Mouse (Mus musculus): ENCODE measurements around the gene Fam162a. TPM values are rescaled to one million over a fixed set of nuclear protein-coding genes. Genes with fewer than 3 reads are reported as not detected.
"Not testable (repeated sequence)": the region's sequence is repeated elsewhere in the genome, so short reads cannot be mapped to it uniquely, and the experiment has no call there.

The Fam162a gene
- polyA plus RNA-seq, 1 experiment from 2014 or later: 230 TPM

GRCm38 (mm10) chr16:36062534-36062933, 8.9 kb downstream of the Fam162a start:
- DNase-seq (ENCODE audit: low spot score): not testable (repeated sequence)

GRCm38 (mm10) chr16:36057933-36058475, 13.4 kb downstream of the Fam162a start:
- no peak for DNase-seq (ENCODE audit: low spot score)

DNA sequence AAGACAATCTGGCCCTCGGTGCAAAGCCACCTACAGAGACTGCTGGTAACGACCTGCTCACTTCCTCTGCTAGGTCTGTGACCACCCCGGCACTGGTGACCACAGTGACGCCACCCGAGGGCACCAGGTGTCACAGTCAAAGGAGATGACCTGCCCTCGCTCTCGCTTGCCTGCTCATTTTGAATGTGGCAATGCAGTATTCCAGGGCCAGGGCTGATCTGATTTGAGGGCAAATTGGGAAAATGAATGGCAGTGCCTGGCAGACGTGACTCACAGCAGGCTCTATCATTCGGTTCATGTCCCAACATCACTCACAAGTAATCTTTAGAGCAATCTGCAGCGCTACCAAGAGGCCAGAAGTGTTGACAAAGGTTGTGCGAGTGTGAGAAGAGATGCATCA, 15.0 kb downstream of the Fam162a start:
- no peak for DNase-seq (ENCODE audit: low spot score)

GRCm38 (mm10) chr16:36054920-36055319, 16.5 kb downstream of the Fam162a start:
- DNase-seq (ENCODE audit: low spot score): no peak

DNA sequence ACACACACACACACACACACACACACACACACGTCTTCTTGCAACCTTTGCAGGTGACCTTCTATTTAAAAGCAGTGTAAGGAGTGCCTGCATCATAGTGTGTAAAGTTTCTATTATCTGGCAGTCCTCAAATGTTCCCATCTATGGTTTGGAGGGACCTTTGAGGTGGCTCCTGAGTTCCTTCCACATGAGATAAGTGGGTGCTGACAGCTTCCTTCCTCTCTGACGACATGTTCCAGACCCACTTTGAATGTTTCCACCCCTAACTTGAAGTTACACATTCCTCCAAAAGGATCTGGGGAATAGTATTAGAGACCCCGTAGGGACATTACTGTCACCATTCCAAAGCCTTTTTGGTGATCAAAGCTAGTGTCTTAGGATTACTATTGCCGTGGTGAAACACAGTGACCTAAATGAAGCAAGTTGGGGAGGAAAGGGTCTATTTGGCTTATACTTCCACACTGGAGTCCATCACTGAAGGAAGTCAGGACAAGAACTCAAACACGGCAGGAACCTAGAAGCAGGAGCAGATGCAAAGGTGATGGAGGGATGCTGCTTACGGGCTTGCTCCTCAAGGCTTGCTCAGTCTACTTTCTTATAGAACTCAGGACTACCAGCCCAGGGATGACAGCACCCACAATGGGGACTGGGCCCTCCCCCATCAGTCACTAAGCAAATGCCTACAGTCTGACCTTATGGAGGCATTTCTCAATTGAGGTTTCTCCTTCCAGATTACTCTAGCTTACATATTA, 17.7 kb downstream of the Fam162a start:
- DNase-seq (ENCODE audit: low spot score): no peak

DNA sequence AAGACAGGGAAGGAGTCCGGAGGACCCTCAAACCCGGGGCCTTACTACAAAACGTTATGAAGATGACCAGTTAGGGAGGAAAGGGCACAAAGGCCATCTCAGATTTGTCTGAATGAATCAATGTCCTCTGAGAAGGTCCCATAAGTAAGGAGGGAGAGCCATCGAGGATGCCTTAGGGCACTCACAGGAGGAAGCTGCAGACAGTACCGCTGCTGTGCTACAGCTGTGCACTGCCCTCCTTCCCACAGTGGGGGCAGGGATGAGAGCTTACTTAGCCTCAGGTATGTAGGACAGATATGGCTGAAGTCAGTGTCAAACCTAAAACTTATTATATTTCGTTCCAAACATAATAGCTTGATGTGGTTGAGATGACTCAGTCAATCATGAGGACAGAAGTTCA, 19.9 kb downstream of the Fam162a start:
- DNase-seq (ENCODE audit: low spot score): no peak

DNA sequence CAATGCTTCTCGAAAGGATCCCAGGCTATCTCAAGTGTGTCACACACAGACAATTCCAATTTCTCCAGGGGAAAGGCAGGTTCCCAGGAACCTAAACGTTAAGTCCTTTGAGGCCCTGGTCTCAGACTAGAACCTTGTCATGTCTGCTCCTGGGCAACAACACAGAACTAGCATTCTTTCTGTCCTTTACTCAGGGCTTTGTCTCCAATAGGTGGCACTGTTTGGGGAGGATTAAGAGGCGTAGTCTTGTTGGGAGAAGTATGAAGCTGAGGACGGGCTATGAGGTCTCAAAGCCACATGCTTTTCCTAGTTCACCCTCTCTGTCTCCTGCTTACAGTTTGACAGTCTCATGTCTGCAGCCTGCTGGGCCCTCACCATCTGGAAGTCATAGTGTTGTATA, 23.9 kb downstream of the Fam162a start:
- no peak for DNase-seq (ENCODE audit: low spot score)

- DNase-seq (ENCODE audit: low spot score): no peak
Observed at GRCm38 (mm10) chr16:36043964-36044363, 27.4 kb downstream of the Fam162a start.

GRCm38 (mm10) chr16:36043073-36043472, 28.3 kb downstream of the Fam162a start:
- no peak for DNase-seq (ENCODE audit: low spot score)

DNA sequence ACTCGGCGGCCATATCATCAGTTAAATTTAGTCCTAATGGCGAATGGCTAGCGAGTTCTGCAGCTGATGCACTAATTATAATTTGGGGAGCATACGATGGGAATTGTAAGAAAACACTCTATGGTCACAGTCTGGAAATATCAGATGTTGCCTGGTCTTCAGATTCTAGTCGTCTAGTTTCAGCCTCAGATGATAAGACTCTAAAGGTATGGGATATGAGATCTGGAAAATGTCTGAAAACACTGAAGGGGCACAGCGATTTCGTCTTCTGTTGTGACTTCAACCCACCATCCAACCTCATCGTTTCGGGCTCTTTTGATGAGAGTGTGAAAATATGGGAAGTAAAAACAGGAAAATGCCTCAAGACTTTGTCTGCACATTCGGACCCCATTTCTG, 29.8 kb downstream of the Fam162a start:
- no peak for DNase-seq (ENCODE audit: low spot score)

DNA sequence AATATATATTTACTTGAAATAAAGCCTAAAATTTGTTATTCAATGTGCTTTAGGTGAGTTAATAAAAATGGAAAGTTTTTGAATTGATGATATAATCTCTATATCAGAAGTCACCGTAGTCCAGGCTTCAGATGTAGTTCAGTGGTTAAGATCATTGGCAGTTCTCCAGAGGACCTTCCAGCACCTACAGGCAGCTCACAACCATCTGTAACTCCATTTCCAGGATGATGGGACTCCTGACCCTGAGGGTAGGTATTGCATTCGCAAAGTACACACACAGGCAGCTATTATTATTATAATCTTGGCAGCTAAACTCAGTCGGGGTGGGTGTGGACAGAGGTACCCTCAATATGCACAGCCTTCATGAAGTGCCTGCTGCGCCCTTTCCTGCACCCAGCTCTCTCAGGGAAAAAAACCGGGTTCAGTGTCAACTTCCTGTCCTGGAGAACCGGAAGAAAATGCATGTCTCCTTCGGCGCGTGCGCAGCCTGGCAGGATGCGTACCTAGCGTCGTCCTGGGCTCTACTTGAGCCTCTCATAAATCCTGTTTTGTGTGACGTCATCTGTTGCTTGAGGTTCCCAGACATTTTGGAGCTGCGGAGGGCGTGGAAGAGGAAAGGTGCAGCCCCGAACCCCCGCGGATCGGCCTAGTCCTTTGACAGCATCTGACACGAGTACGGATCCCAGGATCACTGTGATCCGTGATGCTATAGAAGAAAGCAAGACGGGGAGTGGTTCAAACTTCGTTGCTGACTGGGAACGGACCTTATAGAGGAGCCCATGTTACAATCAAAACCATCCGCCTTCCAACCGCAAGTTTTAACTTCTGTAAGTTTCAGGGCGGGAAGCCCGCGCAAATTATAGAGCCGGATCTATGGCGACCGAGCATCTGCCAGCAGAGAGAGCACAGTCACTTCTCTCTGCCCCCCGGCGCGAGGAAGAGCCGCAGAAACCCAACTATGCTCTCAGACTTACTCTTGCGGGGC, 30.5 kb downstream of the Fam162a start, which contains the start of gene Wdr5b:
Gene Wdr5b (plus strand): TSS at position 551 of the 985 bp plus-strand sequence.
- DNase-seq (ENCODE audit: low spot score): peak; percentile 98

DNA sequence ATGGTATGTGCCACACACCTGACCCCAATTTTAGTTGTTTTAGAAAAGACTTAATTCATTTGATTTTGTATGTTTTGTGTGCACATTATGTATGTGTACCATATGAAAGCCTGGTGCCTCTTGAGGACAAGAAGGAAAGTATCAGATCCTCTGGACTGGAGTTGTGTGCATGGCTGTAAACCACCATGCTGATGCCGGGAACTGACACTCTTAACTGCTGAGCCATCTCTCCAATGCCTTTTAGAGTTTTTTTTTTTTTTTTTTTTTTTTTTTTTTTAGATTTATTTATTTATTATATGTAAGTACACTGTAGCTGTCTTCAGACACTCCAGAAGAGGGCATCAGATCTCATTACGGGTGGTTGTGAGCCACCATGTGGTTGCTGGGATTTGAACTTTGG, 43.3 kb downstream of the Fam162a start:
- DNase-seq (ENCODE audit: low spot score): not testable (repeated sequence)

GRCm38 (mm10) chr16:36016335-36016734, 55.1 kb downstream of the Fam162a start:
- DNase-seq (ENCODE audit: low spot score): no peak

DNA sequence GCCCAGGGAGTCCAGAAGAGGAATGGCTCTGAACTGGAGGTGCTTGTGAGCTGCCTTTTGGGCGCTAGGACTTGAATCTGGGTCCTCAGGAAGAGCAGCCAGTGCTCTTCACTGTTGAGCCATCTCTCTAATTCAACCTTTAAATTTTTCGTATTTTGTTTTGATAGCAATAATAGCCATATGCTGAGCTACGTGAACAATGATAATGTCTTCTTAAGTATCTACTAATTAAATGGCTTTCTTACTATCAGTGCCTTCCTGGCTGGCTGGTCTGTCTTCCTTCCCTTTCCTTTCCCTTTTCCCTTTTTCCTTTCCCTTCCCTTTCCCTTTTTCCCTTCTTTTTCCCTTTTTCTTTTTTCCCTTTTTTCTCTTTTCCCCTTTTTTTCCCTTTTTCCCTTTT, 63.0 kb downstream of the Fam162a start:
- DNase-seq (ENCODE audit: low spot score): peak; percentile 2

- DNase-seq (ENCODE audit: low spot score): not testable (repeated sequence)
Observed at GRCm38 (mm10) chr16:35998852-35999251, 72.5 kb downstream of the Fam162a start.

Other genes starting within 250 kb of the Fam162a start
- 5.3 and 5.5 TPM in 2 replicates for gene Parp14, start 200.1 kb downstream of the Fam162a start, polyA plus RNA-seq (2015; fragmentation: Nextera tagmentation; extraction: Ambion mirVana)
- 39.6 and 44.4 TPM in 2 replicates for gene Parp9, start 133.1 kb downstream of the Fam162a start, polyA plus RNA-seq (2015; fragmentation: Nextera tagmentation; extraction: Ambion mirVana)
- gene Dtx3l, start 132.4 kb downstream of the Fam162a start, polyA plus RNA-seq (2015; fragmentation: Nextera tagmentation; extraction: Ambion mirVana): 24.9 and 26.4 TPM in 2 replicates
- 34.2 and 35.9 TPM in 2 replicates for gene Kpna1, start 92.8 kb downstream of the Fam162a start, polyA plus RNA-seq (2015; fragmentation: Nextera tagmentation; extraction: Ambion mirVana)
- gene Wdr5b, start 30.4 kb downstream of the Fam162a start, polyA plus RNA-seq (2015; fragmentation: Nextera tagmentation; extraction: Ambion mirVana): 9.8 and 10.1 TPM in 2 replicates
- 59.5 and 63.8 TPM in 2 replicates for gene Ccdc58, start 91 bp upstream of the Fam162a start, polyA plus RNA-seq (2015; fragmentation: Nextera tagmentation; extraction: Ambion mirVana)
- 0.12 and 2.3 TPM in 2 replicates for gene Csta1, start 59.6 kb upstream of the Fam162a start, polyA plus RNA-seq (2015; fragmentation: Nextera tagmentation; extraction: Ambion mirVana)
- gene Stfa2l1, start 85.2 kb upstream of the Fam162a start, polyA plus RNA-seq (2015; fragmentation: Nextera tagmentation; extraction: Ambion mirVana): 1.2 and 5.2 TPM in 2 replicates
- gene Gm5483, start 112.6 kb upstream of the Fam162a start, polyA plus RNA-seq (2015; fragmentation: Nextera tagmentation; extraction: Ambion mirVana): 2.1 and 6.2 TPM in 2 replicates
- 0.85 TPM in 1 of 2 replicates, not detected in the other for gene Gm5416, start 138.8 kb upstream of the Fam162a start, polyA plus RNA-seq (2015; fragmentation: Nextera tagmentation; extraction: Ambion mirVana)
- gene 2010005H15Rik, start 149.9 kb upstream of the Fam162a start, polyA plus RNA-seq (2015; fragmentation: Nextera tagmentation; extraction: Ambion mirVana): 1.5 and 1.8 TPM in 2 replicates
- 5.5 and 15.9 TPM in 2 replicates for gene Stfa1, start 205.4 kb upstream of the Fam162a start, polyA plus RNA-seq (2015; fragmentation: Nextera tagmentation; extraction: Ambion mirVana)

Measured in thymus, postnatal 0 days (tissue).